Mouse (Mus musculus) forebrain, embryonic 16.5 days (tissue): ENCODE results near the gene Adam22. TPM values are rescaled to one million over a fixed set of nuclear protein-coding genes. Genes with fewer than 3 reads are reported as not detected.

ENCODE experiments used
- ATAC-seq: fragments of 200-750 bp; cut with Nextera tagmentation; 2 replicates; pipeline ENCODE4 v1.8.0; 2017; ENCODE audit warnings: mild to moderate bottlenecking, moderate library complexity
- H3K27ac ChIP-seq: fragments of 300-500 bp; sonication (generic); 2 replicates; pipeline ENCODE4 v1.5.1; 2014; ENCODE audit warnings: low read length, control low read depth
- H3K27me3 ChIP-seq: fragments of 300-500 bp; sonication (generic); replicated peaks from 2 replicates; pipeline ENCODE4 v1.6.1; 2014; ENCODE audit warnings: low read length; ENCODE audit not compliant: control insufficient read depth, insufficient read depth
- H3K36me3 ChIP-seq: fragments of 300-500 bp; sonication (generic); 2 replicates; pipeline ENCODE4 v1.6.1; 2014; ENCODE audit not compliant: control insufficient read depth, insufficient read depth
- H3K4me1 ChIP-seq: fragments of 300-500 bp; sonication (generic); replicated peaks from 2 replicates; pipeline ENCODE4 v1.6.1; 2014; ENCODE audit warnings: low read length; ENCODE audit not compliant: control insufficient read depth, insufficient read depth
- H3K4me2 ChIP-seq: fragments of 300-500 bp; sonication (generic); 2 replicates; pipeline ENCODE4 v1.6.1; 2014; ENCODE audit warnings: mild to moderate bottlenecking, low read length, control low read depth
- H3K4me3 ChIP-seq: fragments of 300-500 bp; sonication (generic); replicated peaks from 2 replicates; pipeline ENCODE4 v1.5.1; 2014; ENCODE audit warnings: mild to moderate bottlenecking, low read length, control low read depth
- H3K9ac ChIP-seq: fragments of 300-500 bp; sonication (generic); replicated peaks from 2 replicates; pipeline ENCODE4 v1.6.1; 2014; ENCODE audit warnings: low read depth, low read length, control low read depth
- H3K9me3 ChIP-seq: fragments of 300-500 bp; sonication (generic); 2 replicates; pipeline ENCODE4 v1.6.1; 2016; ENCODE audit warnings: low read length; ENCODE audit not compliant: control insufficient read depth
- WGBS: fragments of 180-500 bp; shearing (Covaris S2); extraction: QIAGEN DNeasy Blood & Tissue Kit; methylation state at CpG from one replicate; pipeline ENCODE4 v1.1.7; 2014; 5-methylcytosine and 5-hydroxymethylcytosine counted together
- polyA plus RNA-seq: library from polyadenylated mRNA; unstranded; fragments of >200 nt; fragmentation: Nextera tagmentation; extraction: Ambion mirVana; gene quantifications from 2 replicates; pipeline ENCODE4 v1.2.1, GENCODE M21; 2015

The Adam22 gene
- polyA plus RNA-seq, 1 experiment from 2014 or later = 49.6 TPM

- WGBS = 40% methylated on average over 6 of the region's 6 CpGs
- Histone ChIP-seq H3K36me3 (no peaks in the 10 kb centered on the region), H3K4me3 (no peak overlapping the region), H3K27me3 (no peaks in the 10 kb centered on the region), H3K4me2 (no peak overlapping the region), H3K9me3 (no peaks in the 10 kb centered on the region), H3K27ac (no peak overlapping the region), H3K4me1 (no peaks in the 10 kb centered on the region; the same call in 1 of the 2 replicates), H3K9ac (no peak overlapping the region)
- ATAC-seq = peak; percentile 67
Observed at GRCm38 (mm10) chr5:8289678-8290614, 78.0 kb downstream of the Adam22 start.

GRCm38 (mm10) chr5:8284123-8284522, 83.8 kb downstream of the Adam22 start:
- Histone ChIP-seq H3K9me3 (no peaks in the 10 kb centered on the region), H3K4me1 (no peaks in the 10 kb centered on the region), H3K27ac (no peak overlapping the region), H3K4me3 (no peak overlapping the region), H3K27me3 (no peaks in the 10 kb centered on the region), H3K36me3 (no peaks in the 10 kb centered on the region), H3K4me2 (no peak overlapping the region), H3K9ac (no peak overlapping the region)
- 84% methylated on average over 5 of the region's 5 CpGs for WGBS
- ATAC-seq = no peak

- Histone ChIP-seq H3K27me3 (no peaks in the 10 kb centered on the region), H3K9me3 (no peaks in the 10 kb centered on the region), H3K36me3 (no peaks in the 10 kb centered on the region), H3K4me3 (no peak overlapping the region), H3K9ac (no peak overlapping the region), H3K27ac (no peak overlapping the region), H3K4me2 (no peak overlapping the region), H3K4me1 (no peaks in the 10 kb centered on the region)
- ATAC-seq = no peak
- 70% methylated on average over 1 of the region's 1 CpGs for WGBS
Observed at GRCm38 (mm10) chr5:8276141-8276540, 91.8 kb downstream of the Adam22 start.

- no peak overlapping the region for H3K4me2 ChIP-seq
- H3K27me3 ChIP-seq = no peaks in the 10 kb centered on the region
- H3K9ac ChIP-seq = no peak overlapping the region
- no peaks in the 10 kb centered on the region for H3K4me1 ChIP-seq
- ATAC-seq = no peak
- WGBS = 94% methylated on average over 1 of the region's 1 CpGs
- H3K36me3 ChIP-seq = no peaks in the 10 kb centered on the region
- H3K27ac ChIP-seq = no peak overlapping the region
- H3K4me3 ChIP-seq = no peak overlapping the region
- no peaks in the 10 kb centered on the region for H3K9me3 ChIP-seq
Observed at GRCm38 (mm10) chr5:8257366-8257765, 110.6 kb downstream of the Adam22 start.

GRCm38 (mm10) chr5:8256487-8256886, 111.5 kb downstream of the Adam22 start:
- no peak overlapping the region for H3K9ac ChIP-seq
- H3K27ac ChIP-seq = no peak overlapping the region
- H3K4me3 ChIP-seq = no peak overlapping the region
- WGBS = 99% methylated on average over 4 of the region's 4 CpGs
- ATAC-seq = no peak
- no peaks in the 10 kb centered on the region for H3K27me3 ChIP-seq
- H3K4me2 ChIP-seq = no peak overlapping the region
- no peaks in the 10 kb centered on the region for H3K36me3 ChIP-seq
- H3K4me1 ChIP-seq = no peaks in the 10 kb centered on the region
- H3K9me3 ChIP-seq = no peaks in the 10 kb centered on the region

- ATAC-seq = no peak
- H3K36me3 ChIP-seq = no peaks in the 10 kb centered on the region
- no peaks in the 10 kb centered on the region for H3K27me3 ChIP-seq
- no peaks in the 10 kb centered on the region for H3K9me3 ChIP-seq
- WGBS = 95% methylated on average over 7 of the region's 7 CpGs
- no peak overlapping the region for H3K4me2 ChIP-seq
- no peak overlapping the region for H3K4me3 ChIP-seq
- no peak overlapping the region for H3K9ac ChIP-seq
- H3K27ac ChIP-seq = no peak overlapping the region
- no peaks in the 10 kb centered on the region for H3K4me1 ChIP-seq
Observed at GRCm38 (mm10) chr5:8244696-8245095, 123.3 kb downstream of the Adam22 start.

GRCm38 (mm10) chr5:8243064-8243615, 124.8 kb downstream of the Adam22 start:
- ATAC-seq = peak; percentile 26; the same call in 1 of the 2 replicates
- H3K27ac ChIP-seq = no peak overlapping the region

GRCm38 (mm10) chr5:8242660-8243059, 125.3 kb downstream of the Adam22 start:
- Histone ChIP-seq H3K9ac (no peak overlapping the region), H3K36me3 (no peaks in the 10 kb centered on the region), H3K27ac (no peak overlapping the region), H3K9me3 (no peaks in the 10 kb centered on the region), H3K4me2 (no peak overlapping the region), H3K4me3 (no peak overlapping the region), H3K27me3 (no peaks in the 10 kb centered on the region), H3K4me1 (no peaks in the 10 kb centered on the region)
- ATAC-seq = no peak
- 81% methylated on average over 1 of the region's 1 CpGs for WGBS

More at GRCm38 (mm10) chr5:8243064-8243615, 124.8 kb downstream of the Adam22 start:
- Histone ChIP-seq H3K36me3 (no peaks in the 10 kb centered on the region), H3K9ac (no peak overlapping the region), H3K9me3 (no peaks in the 10 kb centered on the region), H3K4me1 (no peaks in the 10 kb centered on the region), H3K27me3 (no peaks in the 10 kb centered on the region), H3K4me2 (no peak overlapping the region), H3K4me3 (no peak overlapping the region)
- WGBS = 40% methylated on average over 4 of the region's 4 CpGs

- Histone ChIP-seq H3K4me1 (peaks cover 5% of the 10 kb centered on the region; the same call in 1 of the 2 replicates), H3K27ac (no peak overlapping the region), H3K9ac (no peak overlapping the region), H3K9me3 (no peaks in the 10 kb centered on the region), H3K4me2 (no peak overlapping the region), H3K36me3 (no peaks in the 10 kb centered on the region), H3K4me3 (no peak overlapping the region), H3K27me3 (no peaks in the 10 kb centered on the region)
- no peak for ATAC-seq
- 87% methylated on average over 1 of the region's 1 CpGs for WGBS
Observed at GRCm38 (mm10) chr5:8227073-8227472, 140.9 kb downstream of the Adam22 start.
